Mouse (Mus musculus): ENCODE data around the gene Gstp2. TPM values are rescaled to one million over a fixed set of nuclear protein-coding genes. Genes with fewer than 3 reads are reported as not detected.

Gene Gstp2
- polyA plus RNA-seq, 1 experiment from 2014 or later = 1.1 TPM

- H3K27ac ChIP-seq (ENCODE audit: low read length) = no peak overlapping the region
- H3K9ac ChIP-seq (replicated peaks; ENCODE audit: low read depth, low read length) = no peak overlapping the region
- H3K9me3 ChIP-seq (ENCODE audit: control insufficient read depth, low read length) = no peaks in the 10 kb centered on the region
- 73% methylated on average over 6 of the region's 6 CpGs for WGBS
- ATAC-seq = no peak
- H3K4me1 ChIP-seq (replicated peaks; ENCODE audit: control insufficient read depth, insufficient read depth, low read length) = no peaks in the 10 kb centered on the region
- no peaks in the 10 kb centered on the region for H3K27me3 ChIP-seq (replicated peaks; ENCODE audit: control insufficient read depth, insufficient read depth, low read length)
- no peaks in the 10 kb centered on the region for H3K36me3 ChIP-seq (ENCODE audit: control insufficient read depth, insufficient read depth)
- H3K4me3 ChIP-seq (replicated peaks; ENCODE audit: low read length) = no peak overlapping the region
- H3K4me2 ChIP-seq (ENCODE audit: low read length) = no peak overlapping the region
Observed at GRCm38 (mm10) chr19:3990804-3991203, 55.0 kb downstream of the Gstp2 start.

Other genes starting within 250 kb of the Gstp2 start
- 57.5 and 66.7 TPM in 2 replicates for gene Chka, start 194.2 kb downstream of the Gstp2 start, polyA plus RNA-seq (2015; fragmentation: Nextera tagmentation; extraction: Ambion mirVana)
- 9.0 and 11.2 TPM in 2 replicates for gene Tcirg1, start 138.9 kb downstream of the Gstp2 start, polyA plus RNA-seq (2015; fragmentation: Nextera tagmentation; extraction: Ambion mirVana)
- 186 and 207 TPM in 2 replicates for gene Ndufs8, start 133.2 kb downstream of the Gstp2 start, polyA plus RNA-seq (2015; fragmentation: Nextera tagmentation; extraction: Ambion mirVana)
- gene Aldh3b1, start 116.2 kb downstream of the Gstp2 start, polyA plus RNA-seq (2015; fragmentation: Nextera tagmentation; extraction: Ambion mirVana) = 1.2 and 1.4 TPM in 2 replicates
- gene Unc93b1, start 110.8 kb downstream of the Gstp2 start, polyA plus RNA-seq (2015; fragmentation: Nextera tagmentation; extraction: Ambion mirVana) = 7.7 TPM in 2 replicates
- gene Aldh3b3, start 87.4 kb downstream of the Gstp2 start, polyA plus RNA-seq (2015; fragmentation: Nextera tagmentation; extraction: Ambion mirVana) = not detected in 2 replicates
- gene Aldh3b2, start 73.7 kb downstream of the Gstp2 start, polyA plus RNA-seq (2015; fragmentation: Nextera tagmentation; extraction: Ambion mirVana) = 0.30 and 1.1 TPM in 2 replicates
- 1.5 and 1.7 TPM in 2 replicates for gene Acy3, start 59.5 kb downstream of the Gstp2 start, polyA plus RNA-seq (2015; fragmentation: Nextera tagmentation; extraction: Ambion mirVana)
- not detected in 2 replicates for gene Tbx10, start 53.3 kb downstream of the Gstp2 start, polyA plus RNA-seq (2015; fragmentation: Nextera tagmentation; extraction: Ambion mirVana)
- 34.0 and 42.1 TPM in 2 replicates for gene Nudt8, start 45.4 kb downstream of the Gstp2 start, polyA plus RNA-seq (2015; fragmentation: Nextera tagmentation; extraction: Ambion mirVana)
- gene Gm49405, start 45.4 kb downstream of the Gstp2 start, polyA plus RNA-seq (2015; fragmentation: Nextera tagmentation; extraction: Ambion mirVana) = 6.6 and 9.6 TPM in 2 replicates
- gene Doc2g, start 42.7 kb downstream of the Gstp2 start, polyA plus RNA-seq (2015; fragmentation: Nextera tagmentation; extraction: Ambion mirVana) = 8.8 and 13.2 TPM in 2 replicates
- gene Ndufv1, start 33.2 kb downstream of the Gstp2 start, polyA plus RNA-seq (2015; fragmentation: Nextera tagmentation; extraction: Ambion mirVana) = 221 and 239 TPM in 2 replicates
- gene Gstp1, start 8.0 kb downstream of the Gstp2 start, polyA plus RNA-seq (2015; fragmentation: Nextera tagmentation; extraction: Ambion mirVana) = 402 and 460 TPM in 2 replicates
- not detected in 2 replicates for gene Gstp3, start 13.5 kb upstream of the Gstp2 start, polyA plus RNA-seq (2015; fragmentation: Nextera tagmentation; extraction: Ambion mirVana)
- gene Cabp2, start 35.6 kb upstream of the Gstp2 start, polyA plus RNA-seq (2015; fragmentation: Nextera tagmentation; extraction: Ambion mirVana) = not detected in 2 replicates
- 76.6 and 80.3 TPM in 2 replicates for gene Cdk2ap2, start 51.2 kb upstream of the Gstp2 start, polyA plus RNA-seq (2015; fragmentation: Nextera tagmentation; extraction: Ambion mirVana)
- gene Pitpnm1, start 54.0 kb upstream of the Gstp2 start, polyA plus RNA-seq (2015; fragmentation: Nextera tagmentation; extraction: Ambion mirVana) = 49.6 and 75.5 TPM in 2 replicates
- 91.4 and 91.6 TPM in 2 replicates for gene Aip, start 79.8 kb upstream of the Gstp2 start, polyA plus RNA-seq (2015; fragmentation: Nextera tagmentation; extraction: Ambion mirVana)
- gene Gpr152, start 93.8 kb upstream of the Gstp2 start, polyA plus RNA-seq (2015; fragmentation: Nextera tagmentation; extraction: Ambion mirVana) = not detected in 2 replicates
- 0.22 TPM in 1 of 2 replicates, not detected in the other for gene Cabp4, start 98.0 kb upstream of the Gstp2 start, polyA plus RNA-seq (2015; fragmentation: Nextera tagmentation; extraction: Ambion mirVana)
- gene Coro1b, start 102.6 kb upstream of the Gstp2 start, polyA plus RNA-seq (2015; fragmentation: Nextera tagmentation; extraction: Ambion mirVana) = 143 and 145 TPM in 2 replicates
- gene Ptprcap, start 107.6 kb upstream of the Gstp2 start, polyA plus RNA-seq (2015; fragmentation: Nextera tagmentation; extraction: Ambion mirVana) = 0.39 TPM in 1 of 2 replicates, not detected in the other
- 52.6 and 59.8 TPM in 2 replicates for gene Rps6kb2, start 117.3 kb upstream of the Gstp2 start, polyA plus RNA-seq (2015; fragmentation: Nextera tagmentation; extraction: Ambion mirVana)
- 2.8 and 4.1 TPM in 2 replicates for gene Carns1, start 129.5 kb upstream of the Gstp2 start, polyA plus RNA-seq (2015; fragmentation: Nextera tagmentation; extraction: Ambion mirVana)
- 0.29 and 0.42 TPM in 2 replicates for gene Tbc1d10c, start 145.3 kb upstream of the Gstp2 start, polyA plus RNA-seq (2015; fragmentation: Nextera tagmentation; extraction: Ambion mirVana)
- gene Ppp1ca, start 146.0 kb upstream of the Gstp2 start, polyA plus RNA-seq (2015; fragmentation: Nextera tagmentation; extraction: Ambion mirVana) = 551 and 574 TPM in 2 replicates
- 22.6 and 26.1 TPM in 2 replicates for gene Rad9a, start 155.6 kb upstream of the Gstp2 start, polyA plus RNA-seq (2015; fragmentation: Nextera tagmentation; extraction: Ambion mirVana)
- gene Clcf1, start 168.2 kb upstream of the Gstp2 start, polyA plus RNA-seq (2015; fragmentation: Nextera tagmentation; extraction: Ambion mirVana) = 0.40 and 0.49 TPM in 2 replicates
- not detected in 2 replicates for gene AC109138.7, start 168.3 kb upstream of the Gstp2 start, polyA plus RNA-seq (2015; fragmentation: Nextera tagmentation; extraction: Ambion mirVana)
- gene Pold4, start 185.9 kb upstream of the Gstp2 start, polyA plus RNA-seq (2015; fragmentation: Nextera tagmentation; extraction: Ambion mirVana) = 19.6 and 21.9 TPM in 2 replicates
- gene Ssh3, start 223.2 kb upstream of the Gstp2 start, polyA plus RNA-seq (2015; fragmentation: Nextera tagmentation; extraction: Ambion mirVana) = 7.2 and 11.8 TPM in 2 replicates
- 24.0 and 38.6 TPM in 2 replicates for gene Ankrd13d, start 237.1 kb upstream of the Gstp2 start, polyA plus RNA-seq (2015; fragmentation: Nextera tagmentation; extraction: Ambion mirVana)

Data from forebrain, embryonic 16.5 days (tissue).